Mouse (Mus musculus): ENCODE data around the gene Plscr1.

Gene Plscr1

GRCm38 (mm10) chr9:92309077-92309476, 59.5 kb downstream of the Plscr1 start, which contains the start of gene 1700057G04Rik:
Gene 1700057G04Rik (plus strand): TSS chr9:92309377.
- DNase-seq, result no peak

GRCm38 (mm10) chr9:92316791-92317190, 67.2 kb downstream of the Plscr1 start:
- no peak for DNase-seq
